ENCODE assay signal across 11 mouse cellular contexts in genomic region chrY:90739531-90740012, GRCm38 (mm10). TPM values are rescaled to one million over a fixed set of nuclear protein-coding genes. Genes with fewer than 3 reads are reported as not detected.
DNase-seq lines count a peak whose midpoint lies in the region; ATAC-seq lines count a peak whose summit lies in the region.
"Not testable (repeated sequence)": the region's sequence is repeated elsewhere in the genome, so short reads cannot be mapped to it uniquely, and the experiment has no call there.
"Had no signal": no experiment of that assay in that cellular context is flagged by ENCODE, and none has a peak within 500 bp of the region (broad histone marks: within the 10 kb centered on the region; RNA-seq: fewer than 3 reads in every experiment).

No protein-coding gene starts in this region.

- H3K9me3 ChIP-seq in embryonic facial prominence, embryonic 10.5 days: peaks cover 63% of the 10 kb centered on the region
- peaks cover 47% of the 10 kb centered on the region for H3K9me3 ChIP-seq in liver, embryonic 11.5 days (ENCODE audit: control insufficient read depth, low read length)

- WGBS in embryonic facial prominence, embryonic 10.5 days: 54% methylated on average over 11 of the region's 11 CpGs
- 45% methylated on average over 11 of the region's 11 CpGs for WGBS in liver, embryonic 11.5 days

- not testable (repeated sequence) for H3K4me1 ChIP-seq in embryonic facial prominence, embryonic 10.5 days; liver, embryonic 11.5 days (replicated peaks; ENCODE audit: control insufficient read depth, insufficient read depth, low read length)

- not testable (repeated sequence) for H3K4me2 ChIP-seq in liver, embryonic 11.5 days

- H3K4me3 ChIP-seq in embryonic facial prominence, embryonic 10.5 days; liver, embryonic 11.5 days (ENCODE audit: low read depth, low read length): not testable (repeated sequence)

- H3K36me3 ChIP-seq in embryonic facial prominence, embryonic 10.5 days (replicated peaks): peaks cover 49% of the 10 kb centered on the region
- H3K36me3 ChIP-seq in liver, embryonic 11.5 days (ENCODE audit: control insufficient read depth, insufficient read depth, low read length): peaks cover 44% of the 10 kb centered on the region

- DNase-seq in adrenal gland, postnatal 14 days: peak; percentile 33
- DNase-seq in embryonic facial prominence, embryonic 10.5 days (ENCODE audit: low spot score): peak; percentile 66
- DNase-seq in gastrocnemius, postnatal 4 days (ENCODE audit: low spot score in 2 of 2): peak; percentile 51 to 77
- DNase-seq in kidney, adult 18-20 months: peak; percentile 39
- DNase-seq in liver, embryonic 11.5 days (ENCODE audit: low spot score): not testable (repeated sequence)
- peak; percentile 42 for DNase-seq in neural tube, embryonic 10.5 days (ENCODE audit: extremely low spot score, low spot score)
- peak; percentile 81 for DNase-seq in testis, postnatal 10 days (ENCODE audit: low spot score)

- not testable (repeated sequence) for H3K27me3 ChIP-seq in embryonic facial prominence, embryonic 10.5 days (replicated peaks; ENCODE audit: low read depth, poor library complexity, severe bottlenecking); liver, embryonic 11.5 days (replicated peaks; ENCODE audit: control insufficient read depth, insufficient read depth, low read length)

- ATAC-seq in CD4-positive, CD25-positive, alpha-beta regulatory T cell, adult 4 months: peak; percentile 24
- ATAC-seq in liver, embryonic 11.5 days (replicated peaks; ENCODE audit: low FRiP score): peak; percentile 8; the same call in 1 of the 2 replicates

- not testable (repeated sequence) for H3K27ac ChIP-seq in embryonic facial prominence, embryonic 10.5 days (replicated peaks); liver, embryonic 11.5 days (ENCODE audit: low read depth, low read length)

- H3K9ac ChIP-seq in liver, embryonic 11.5 days (ENCODE audit: low read depth, low read length): not testable (repeated sequence)

RNA-seq across cellular contexts. Expression of gene Gm21860, which starts 15.0 kb away (rescaled TPM):
- not detected for polyA plus RNA-seq in CD4-positive, CD25-positive, alpha-beta regulatory T cell, adult 4 months (2017; shearing (Covaris generic))
- total RNA-seq in adrenal gland, postnatal 14 days (2021): not detected in 2 replicates
- polyA plus RNA-seq in embryonic facial prominence, embryonic 10.5 days (2016; fragmentation: Nextera tagmentation; extraction: Ambion mirVana): not detected in 2 replicates
- not detected for total RNA-seq in gastrocnemius, postnatal 4 days (2021)
- not detected in 2 replicates for polyA plus RNA-seq in liver, embryonic 11.5 days (2014; fragmentation: Nextera tagmentation; extraction: Ambion mirVana)
- total RNA-seq: layer of hippocampus, postnatal 36 days had no signal
- polyA plus RNA-seq: C2C12; hindbrain, embryonic 13.5 days had no signal

RNA-seq across cellular contexts. Expression of gene Gm47283, which starts 45.0 kb away (rescaled TPM):
- polyA plus RNA-seq in CD4-positive, CD25-positive, alpha-beta regulatory T cell, adult 4 months (2017; shearing (Covaris generic)): not detected
- total RNA-seq in adrenal gland, postnatal 14 days (2021): not detected in 2 replicates
- not detected in 2 replicates for polyA plus RNA-seq in embryonic facial prominence, embryonic 10.5 days (2016; fragmentation: Nextera tagmentation; extraction: Ambion mirVana)
- total RNA-seq in gastrocnemius, postnatal 4 days (2021): not detected
- not detected in 2 replicates for polyA plus RNA-seq in liver, embryonic 11.5 days (2014; fragmentation: Nextera tagmentation; extraction: Ambion mirVana)
- total RNA-seq: layer of hippocampus, postnatal 36 days had no signal
- polyA plus RNA-seq: C2C12; hindbrain, embryonic 13.5 days had no signal
